Mouse (Mus musculus) gastrocnemius, postnatal 36 days (tissue): Measurements from ENCODE around the gene Plekha5. TPM values are rescaled to one million over a fixed set of nuclear protein-coding genes. Genes with fewer than 3 reads are reported as not detected.

Experiments used
- DNase-seq, 2 experiments: peaks; one replicate each; pipeline ENCODE4 v3.0.0; 2022
- intact Hi-C: fragments of 180-260 bp; cut with DNase I; formaldehyde crosslinking; loops from one replicate; pipeline ENCODE4 v1.15.1; 2025
- total RNA-seq, 2 experiments: library from RNA; stranded (reverse); gene quantifications; 2 replicates each; pipeline ENCODE4 v1.2.3; 2021

The Plekha5 gene
- total RNA-seq, 2 experiments from 2014 or later: 8.7 to 9.2 TPM

DNA sequence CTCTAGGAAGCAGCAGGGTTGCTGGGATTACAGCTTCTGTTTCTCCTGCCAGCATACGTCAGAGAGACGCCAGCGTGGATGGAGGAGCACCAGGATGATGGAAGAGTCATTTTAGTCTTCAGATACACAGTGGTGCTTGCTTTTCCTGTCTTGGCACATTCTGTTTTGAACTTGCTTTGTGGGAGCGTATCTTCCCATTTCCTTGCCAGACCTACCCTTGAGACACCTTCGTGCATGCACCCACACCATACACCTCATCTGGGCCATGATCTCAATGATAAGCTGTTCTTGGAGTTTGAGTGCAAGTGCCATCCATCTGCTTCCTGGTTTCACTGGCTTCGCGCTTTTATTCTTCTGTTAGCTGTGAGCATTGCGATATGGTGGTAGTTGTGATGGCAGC lies 28.9 kb downstream of the Plekha5 start:
- intact Hi-C loops: no loop called here
- DNase-seq: no peak

DNA sequence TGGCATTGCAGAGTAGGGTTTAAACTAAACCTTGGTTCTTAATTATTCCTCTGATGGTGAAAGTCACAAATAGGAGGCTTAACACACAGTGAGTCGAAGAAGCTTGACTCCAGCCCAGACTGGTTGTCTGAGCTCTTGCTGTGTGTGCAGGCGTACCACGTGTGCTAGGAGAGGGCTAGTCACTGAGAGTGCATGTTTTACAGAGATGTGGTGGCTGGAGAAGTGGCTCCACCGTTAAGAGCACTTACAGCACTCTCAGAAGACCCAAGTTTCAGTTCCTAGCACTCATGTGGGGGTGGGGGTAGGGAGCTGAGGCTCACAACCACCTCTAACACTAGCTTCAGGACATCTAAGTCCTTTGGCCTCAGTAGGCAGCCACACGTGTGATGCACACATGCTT lies 29.6 kb downstream of the Plekha5 start:
- intact Hi-C loops: no loop called here

DNA sequence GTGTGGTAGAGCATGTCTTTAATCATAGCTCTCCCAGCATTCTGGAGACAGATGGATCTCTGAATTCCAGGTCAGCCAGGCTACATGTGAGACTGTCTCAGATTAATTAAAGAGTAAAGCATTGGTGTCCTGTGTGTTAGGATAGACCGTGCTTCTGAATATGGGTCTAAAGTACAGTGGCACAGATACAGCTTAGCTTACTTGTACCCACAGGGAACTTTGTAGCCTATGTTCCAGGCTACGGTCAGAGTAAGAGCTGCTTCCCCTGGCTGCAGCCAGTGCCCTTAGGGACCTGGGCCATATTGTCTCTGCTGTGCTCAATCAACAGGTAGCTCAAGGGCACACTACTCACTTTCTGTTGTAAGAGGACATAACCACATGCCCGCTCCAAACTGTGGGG lies 30.5 kb downstream of the Plekha5 start:
- no peak for DNase-seq
- intact Hi-C loops: no loop called here

More for the DNA sequence above, 29.6 kb downstream of the Plekha5 start:
- DNase-seq: no peak

DNA sequence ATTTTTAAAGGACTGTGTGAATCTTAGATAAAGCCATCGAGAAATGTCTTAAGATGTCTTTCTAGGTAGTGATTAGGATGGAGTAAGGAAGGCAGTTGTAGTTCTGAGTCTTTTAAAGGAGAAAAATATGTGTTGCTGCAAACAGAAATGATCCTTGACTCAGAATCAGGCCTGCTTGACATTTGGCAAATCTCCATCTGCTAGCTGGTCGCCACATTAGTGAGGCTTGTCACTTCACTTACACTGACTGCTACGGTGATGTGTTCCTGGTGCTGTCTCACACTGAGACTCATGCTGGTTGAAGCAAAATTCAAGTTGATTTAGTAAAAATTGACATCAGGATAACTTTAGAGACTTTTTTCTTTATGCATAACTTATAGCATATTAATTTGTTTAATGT lies 32.0 kb downstream of the Plekha5 start:
- DNase-seq: no peak
- intact Hi-C loops: no loop called here

DNA sequence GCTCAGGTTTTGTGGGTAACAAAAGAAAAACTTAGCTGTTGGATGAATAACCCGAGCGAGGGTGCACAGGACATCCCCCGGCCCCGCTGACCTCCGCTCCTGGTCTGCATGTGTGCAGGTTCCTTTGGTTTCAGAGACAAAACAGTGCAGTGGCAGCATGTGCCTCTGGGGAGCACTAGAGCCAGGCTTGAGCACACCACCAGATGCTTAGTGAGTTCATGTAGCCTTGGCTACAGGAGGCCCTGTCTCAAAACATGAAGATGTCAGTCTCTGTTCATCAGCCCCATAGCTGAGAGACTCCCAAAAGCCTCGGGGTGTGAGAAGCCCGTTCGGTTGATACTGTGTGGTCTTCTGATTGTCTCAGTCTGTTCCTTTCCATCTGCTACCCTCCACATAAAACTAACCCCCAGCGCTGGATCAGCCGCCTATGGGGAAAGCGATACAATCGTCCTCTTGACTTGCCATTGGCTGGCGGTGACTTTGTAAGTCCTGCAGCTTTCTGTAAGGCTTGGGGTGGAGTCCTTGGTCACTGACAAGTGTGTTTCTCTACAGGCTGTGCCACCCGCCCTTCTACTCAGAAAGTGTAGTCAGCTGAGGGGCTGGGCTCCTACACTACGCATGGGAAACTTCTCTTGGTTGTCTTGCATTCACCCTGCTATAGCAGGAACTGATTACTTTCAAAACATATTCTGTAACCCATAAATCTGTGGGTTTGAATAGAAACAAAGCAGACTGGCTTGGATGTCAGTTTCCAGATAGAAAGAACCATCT lies 32.7 kb downstream of the Plekha5 start:
- DNase-seq: no peak
- intact Hi-C loops: no loop called here

DNA sequence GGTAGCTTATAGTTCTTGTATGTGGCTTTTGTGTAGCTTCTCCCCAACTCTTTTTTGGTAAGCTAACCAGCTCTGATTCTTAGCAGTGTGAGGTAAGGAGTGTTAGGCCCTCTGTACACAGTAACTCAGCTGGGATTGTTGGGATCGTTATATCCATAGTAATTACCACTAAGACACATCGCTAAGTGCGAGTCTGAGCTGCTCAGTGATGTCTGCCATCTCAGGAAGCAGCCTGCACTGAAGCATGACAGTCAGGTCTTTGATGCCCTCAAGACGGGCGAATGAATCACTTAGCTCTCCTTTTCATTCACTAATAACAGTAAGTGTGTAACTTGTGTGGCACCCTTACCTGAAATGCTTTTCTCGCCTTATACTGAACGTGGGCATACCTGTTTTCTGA lies 36.5 kb downstream of the Plekha5 start:
- intact Hi-C loops: no loop called here
- no peak for DNase-seq

DNA sequence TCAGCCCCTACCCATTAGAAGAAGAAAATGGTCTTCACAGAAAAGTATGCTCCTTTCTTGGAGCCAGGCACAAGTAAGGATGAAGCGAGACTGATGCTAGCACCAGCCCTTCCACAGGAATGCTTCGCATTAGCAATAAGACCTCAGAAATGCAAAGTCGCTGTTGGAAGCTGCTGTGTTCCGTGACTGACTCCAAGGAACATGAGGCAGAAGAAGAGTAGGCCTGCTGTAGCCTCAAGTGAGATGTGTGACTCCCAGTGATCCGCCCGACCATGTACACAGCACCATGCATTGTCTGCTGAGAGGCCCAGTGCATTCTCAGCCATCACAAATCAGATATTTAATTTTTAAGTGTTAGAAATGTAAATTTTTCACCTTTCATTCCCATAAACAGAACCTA lies 41.0 kb downstream of the Plekha5 start:
- intact Hi-C loops: no loop called here

DNA sequence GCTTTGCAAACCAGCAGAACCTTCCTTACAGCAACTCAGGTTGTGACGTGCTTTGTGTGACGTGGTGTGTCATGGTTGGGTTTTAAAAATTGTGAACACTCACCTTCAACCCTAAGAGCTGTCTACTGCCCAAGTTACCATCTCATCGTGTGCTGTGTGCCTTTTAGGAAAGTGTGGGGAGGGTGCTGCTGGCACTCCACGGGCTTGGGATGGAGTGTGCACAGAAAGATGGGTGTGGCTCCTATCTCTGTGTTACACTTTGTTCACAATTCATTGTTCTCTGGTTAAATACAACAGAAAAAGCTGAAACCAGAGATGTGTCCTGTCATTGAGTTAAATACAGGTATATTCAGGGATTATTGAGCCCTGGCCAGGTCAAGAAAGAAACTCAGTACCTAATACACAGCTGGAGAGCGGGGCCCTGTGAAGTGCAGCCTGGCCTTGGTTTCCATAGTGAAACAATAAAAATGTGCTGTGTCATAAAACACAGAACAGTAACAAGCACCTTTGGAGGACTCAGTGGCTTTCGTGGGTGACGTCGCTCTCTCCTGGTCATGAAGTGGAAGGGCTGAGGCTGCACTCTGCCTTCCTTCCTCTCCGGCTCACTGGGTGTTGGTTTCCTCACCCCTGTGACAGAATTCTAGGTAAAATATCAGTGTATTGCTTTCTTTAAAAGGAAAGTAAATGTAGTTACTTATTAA lies 42.2 kb downstream of the Plekha5 start:
- intact Hi-C loops: no loop called here

More for the DNA sequence above, 41.0 kb downstream of the Plekha5 start:
- no peak for DNase-seq

DNA sequence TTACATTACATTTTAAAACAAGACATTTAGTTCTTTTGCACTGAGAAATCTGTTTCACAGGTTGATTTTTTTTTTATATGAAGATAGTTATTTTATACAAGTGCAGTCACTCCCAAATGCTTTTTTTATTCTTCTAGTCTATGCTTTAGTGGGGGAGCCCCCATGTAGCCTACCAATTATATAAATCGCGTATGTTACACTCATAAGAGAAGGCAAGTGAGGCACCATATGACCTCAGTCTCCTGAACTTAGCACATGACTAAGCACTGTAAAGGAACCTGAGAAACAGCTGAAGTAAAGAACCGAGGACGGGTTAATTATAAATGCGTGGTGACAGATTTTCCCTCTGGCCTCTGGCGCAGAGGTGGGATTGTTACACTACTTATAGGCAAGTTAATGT lies 43.0 kb downstream of the Plekha5 start:
- intact Hi-C loops: no loop called here
- no peak for DNase-seq

More for the DNA sequence above, 42.2 kb downstream of the Plekha5 start:
- no peak for DNase-seq

DNA sequence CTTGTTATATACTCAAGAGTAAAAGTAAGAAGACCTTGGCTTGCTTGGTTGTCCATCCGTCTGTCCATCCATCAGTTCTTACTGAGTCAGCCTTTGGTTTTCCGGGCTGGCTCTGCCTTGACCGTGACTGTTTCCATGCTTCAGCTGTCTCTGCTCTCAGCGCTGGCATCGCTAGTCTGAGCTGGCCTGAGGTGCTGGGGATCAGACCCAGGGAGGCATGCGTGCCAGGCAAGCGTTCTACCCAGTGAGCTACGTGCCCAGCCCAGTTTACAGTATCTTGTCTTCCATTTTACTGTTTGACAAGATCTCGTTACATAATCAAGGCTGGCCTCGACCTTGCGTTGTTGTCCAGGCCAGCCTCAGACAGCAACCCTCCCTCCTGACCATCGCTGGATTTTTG lies 44.0 kb downstream of the Plekha5 start:
- no peak for DNase-seq
- intact Hi-C loops: no loop called here

DNA sequence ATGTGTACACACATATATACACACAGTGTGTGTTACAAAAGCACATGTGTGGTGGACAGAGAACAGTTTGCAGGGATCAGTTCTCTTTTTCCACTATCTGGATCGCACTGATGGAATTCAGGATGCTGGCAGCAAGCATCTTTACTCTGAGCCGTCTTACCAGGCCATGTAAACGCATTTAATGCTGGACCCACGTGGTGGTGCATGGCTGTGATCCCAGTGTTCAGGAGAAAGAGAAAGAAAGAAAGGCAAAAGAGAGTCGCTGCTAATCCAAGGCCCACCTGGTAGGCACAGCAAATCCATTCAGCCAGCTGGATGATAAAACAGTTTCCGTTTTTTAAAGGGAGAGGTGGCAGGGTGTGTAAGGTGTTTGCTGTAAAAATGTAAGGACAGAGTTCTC lies 45.9 kb downstream of the Plekha5 start:
- intact Hi-C loops: loop anchor here (5.0 to 10.0 kb wide), 2 partner anchors 83 to 235 kb away; no protein-coding TSS in a partner anchor
- no peak for DNase-seq

DNA sequence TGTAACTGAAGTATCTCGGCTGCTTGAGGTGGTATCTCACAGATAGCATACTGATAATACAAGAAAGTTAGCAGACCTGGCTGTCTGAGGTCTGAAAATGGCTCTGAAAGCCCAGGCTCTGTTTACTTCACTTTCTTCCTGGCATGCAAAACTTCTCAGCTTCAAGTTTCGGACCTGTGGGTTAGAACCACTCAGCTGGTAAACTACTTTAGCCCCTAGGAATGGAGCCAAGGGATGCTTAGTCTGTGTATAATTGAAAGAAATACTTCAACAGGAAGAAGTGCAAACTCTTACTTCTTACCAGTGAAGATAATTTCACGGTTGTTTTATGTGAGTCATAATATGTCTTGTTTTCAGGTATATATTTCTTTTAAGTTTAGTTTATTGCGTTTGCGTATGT lies 47.9 kb downstream of the Plekha5 start:
- intact Hi-C loops: loop anchor here (5.0 to 10.0 kb wide), 2 partner anchors 81 to 233 kb away; no protein-coding TSS in a partner anchor
- no peak for DNase-seq

DNA sequence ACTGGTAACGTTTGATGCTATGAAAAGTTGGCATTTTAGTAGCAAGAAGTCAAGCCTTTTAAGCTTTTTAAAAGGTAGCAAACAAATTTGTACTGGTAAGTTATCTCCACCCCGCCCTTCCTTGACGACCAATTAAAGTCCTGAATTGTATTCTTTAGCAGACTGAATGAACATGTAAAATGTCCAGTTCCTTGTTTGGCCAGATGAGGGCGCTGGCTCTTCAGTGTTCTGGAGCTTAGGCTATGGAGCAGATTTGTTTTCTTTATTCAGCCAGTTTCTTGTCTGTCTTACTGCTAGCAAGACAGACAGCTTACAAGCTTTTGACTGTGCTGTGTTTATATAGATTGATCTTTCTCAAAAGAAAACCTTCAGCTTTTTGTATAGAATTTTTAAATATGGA lies 48.5 kb downstream of the Plekha5 start:
- intact Hi-C loops: loop anchor here (5.0 to 10.0 kb wide), 2 partner anchors 80 to 232 kb away; no protein-coding TSS in a partner anchor
- DNase-seq: peak; percentile 39 to 59

DNA sequence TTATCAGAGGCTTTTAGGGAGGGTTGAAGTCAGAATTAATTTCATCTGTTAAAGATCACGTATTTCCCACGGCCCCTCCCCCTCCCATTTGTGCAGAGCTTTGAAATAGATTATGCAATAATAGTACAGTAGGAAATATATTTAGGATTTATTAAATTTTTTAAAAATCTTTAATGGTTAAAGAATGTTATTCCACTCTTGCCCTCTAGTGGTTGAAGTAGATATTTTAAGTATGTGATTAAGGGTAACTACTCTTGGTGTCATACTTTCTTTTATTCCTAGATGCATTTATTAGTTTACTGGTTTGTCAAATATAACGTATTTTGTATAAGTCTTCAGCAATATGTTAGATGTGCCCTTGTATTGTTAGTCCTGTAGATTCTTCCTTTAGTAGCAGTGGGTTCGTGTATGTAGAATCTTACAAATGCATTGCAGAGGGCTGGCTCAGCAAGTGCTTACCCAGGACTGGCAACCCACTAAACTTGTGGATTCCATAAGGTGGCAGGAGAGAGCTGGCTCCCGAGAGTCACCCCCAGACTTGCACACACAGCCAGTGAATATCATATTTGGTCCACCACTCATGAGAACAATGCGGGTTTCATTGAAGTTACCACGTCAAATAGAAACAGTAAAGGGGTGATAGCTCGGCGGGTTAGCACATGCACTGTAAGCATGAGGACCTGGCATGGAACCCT lies 51.7 kb downstream of the Plekha5 start:
- DNase-seq: no peak
- intact Hi-C loops: loop anchor here (10.0 kb wide), 1 partner anchor 229 kb away; no protein-coding TSS in a partner anchor

DNA sequence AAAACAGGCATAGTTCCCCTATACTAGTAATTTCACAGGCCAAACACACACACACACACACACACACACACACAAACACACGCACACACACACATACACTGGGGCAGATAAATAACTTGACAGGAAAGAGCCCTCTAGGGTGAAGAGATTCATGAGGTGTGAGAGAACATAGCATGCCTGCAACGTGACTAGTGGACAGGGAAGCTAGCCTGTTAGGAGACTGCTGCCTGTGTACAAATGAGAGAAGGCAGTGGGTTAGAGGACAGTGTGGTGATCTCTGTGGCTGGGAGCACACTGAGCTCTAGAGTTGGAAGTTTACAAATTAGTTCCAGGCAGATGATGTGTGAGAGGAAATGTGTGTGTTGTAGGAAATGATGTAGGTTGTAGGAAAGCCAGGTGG lies 53.1 kb downstream of the Plekha5 start:
- no peak for DNase-seq
- intact Hi-C loops: loop anchor here (10.0 kb wide), 1 partner anchor 228 kb away; no protein-coding TSS in a partner anchor

DNA sequence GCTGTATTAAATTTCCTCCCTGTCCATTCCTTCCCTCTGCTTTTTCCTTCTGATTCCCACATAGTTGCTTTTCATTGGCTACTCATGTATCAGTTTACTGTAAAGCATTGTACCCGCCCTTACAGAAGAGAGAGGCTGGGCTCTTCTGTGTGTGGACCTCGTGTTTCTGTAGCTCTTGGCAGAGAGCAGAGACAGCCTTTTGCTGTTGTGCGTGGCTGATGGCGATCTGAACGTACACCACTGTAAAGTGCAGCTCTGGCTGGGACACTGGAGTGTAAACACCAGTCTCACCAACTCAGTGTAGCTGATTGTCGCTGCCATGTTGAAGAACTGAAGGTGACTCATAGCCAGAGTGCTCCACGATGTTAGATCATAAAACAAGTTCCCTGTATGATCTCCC lies 54.2 kb downstream of the Plekha5 start:
- DNase-seq: no peak
- intact Hi-C loops: loop anchor here (10.0 kb wide), 1 partner anchor 227 kb away; no protein-coding TSS in a partner anchor

DNA sequence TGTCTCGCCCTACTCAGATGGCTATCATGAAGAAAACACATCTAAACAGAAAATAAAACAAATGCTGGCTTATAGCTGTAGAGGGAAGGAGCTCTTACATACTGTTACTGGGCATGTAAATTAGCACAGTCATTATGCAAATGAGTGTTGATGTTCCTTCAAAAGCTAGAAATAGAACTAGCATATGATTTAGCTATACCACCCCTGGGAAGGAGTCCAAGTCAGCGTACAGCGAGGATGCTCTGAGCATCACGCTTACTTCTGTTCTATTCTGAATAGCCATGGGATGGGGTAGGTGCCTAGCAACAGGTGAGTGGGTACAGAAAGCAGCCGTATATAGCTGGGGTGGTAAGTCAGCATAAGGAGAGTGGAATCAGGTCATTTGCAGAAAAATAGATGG lies 55.1 kb downstream of the Plekha5 start:
- no peak for DNase-seq
- intact Hi-C loops: loop anchor here (10.0 kb wide), 1 partner anchor 226 kb away; no protein-coding TSS in a partner anchor

DNA sequence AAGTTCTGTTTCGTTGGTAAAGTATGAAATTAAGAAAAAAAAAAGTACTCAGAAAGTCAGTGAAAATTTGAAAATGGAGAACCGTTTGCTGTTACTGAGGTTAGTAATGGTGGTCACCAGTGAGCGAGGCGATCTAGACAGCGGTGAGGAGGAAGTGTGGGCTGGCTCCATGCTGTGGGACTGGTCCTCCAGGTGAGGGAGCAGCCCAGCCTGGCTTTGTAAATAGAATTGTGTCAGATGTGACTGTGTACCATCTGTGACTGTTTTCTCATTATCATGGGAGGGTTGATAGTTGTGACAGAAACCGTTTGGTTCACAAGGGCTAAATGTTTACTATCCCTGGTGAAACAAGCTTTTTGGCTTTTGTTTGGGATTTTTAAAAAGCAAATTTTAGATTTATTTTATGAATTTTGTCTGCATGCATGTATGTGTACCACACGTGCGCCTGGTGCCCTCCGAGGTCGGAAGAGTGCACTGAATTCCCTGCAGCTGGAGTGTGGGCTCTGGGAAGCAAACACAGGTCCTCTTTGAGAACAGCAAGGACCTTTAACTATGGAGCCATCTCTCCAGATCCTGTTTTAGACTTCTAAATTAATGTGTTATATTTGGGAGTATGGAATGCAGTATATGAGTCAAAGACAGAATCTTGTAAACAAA lies 56.7 kb downstream of the Plekha5 start:
- DNase-seq: no peak
- intact Hi-C loops: no loop called here

DNA sequence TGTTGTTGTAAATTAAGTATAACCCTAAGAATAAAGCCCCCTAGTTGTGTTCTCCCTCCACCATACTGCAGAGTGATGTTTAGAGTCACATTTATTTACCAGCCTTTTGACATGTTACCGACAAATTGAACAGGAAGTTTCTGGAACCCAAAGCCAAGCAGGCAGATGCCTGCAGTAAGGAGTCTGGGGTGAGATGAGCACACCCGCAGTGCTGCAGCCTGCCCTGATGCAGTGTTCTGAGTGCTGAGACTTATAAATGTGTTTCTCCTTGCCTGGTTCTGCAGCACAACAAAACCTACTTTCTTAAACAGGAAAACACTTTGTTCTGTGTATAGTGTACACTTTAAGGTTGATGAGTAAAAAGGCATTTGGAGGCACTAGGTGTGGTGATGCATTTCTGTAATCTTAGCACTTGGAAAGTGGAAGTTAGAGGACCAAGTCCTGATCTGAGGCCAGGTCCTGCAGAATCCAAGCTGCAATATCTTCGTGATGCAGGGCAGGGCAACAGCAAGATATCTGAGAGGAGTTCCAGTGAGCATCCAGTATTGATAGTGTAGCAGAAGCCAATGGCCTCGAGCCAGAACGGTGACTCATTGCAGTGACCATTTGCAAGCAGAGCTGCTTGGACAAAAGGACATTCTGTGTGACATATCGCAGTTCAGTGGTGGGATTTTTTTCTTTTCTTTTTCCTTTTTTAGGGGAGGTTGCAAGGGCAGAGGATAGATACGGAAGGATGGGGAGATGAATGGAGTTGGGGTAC lies 58.0 kb downstream of the Plekha5 start:
- intact Hi-C loops: no loop called here
- DNase-seq: peak; percentile 63 to 67

DNA sequence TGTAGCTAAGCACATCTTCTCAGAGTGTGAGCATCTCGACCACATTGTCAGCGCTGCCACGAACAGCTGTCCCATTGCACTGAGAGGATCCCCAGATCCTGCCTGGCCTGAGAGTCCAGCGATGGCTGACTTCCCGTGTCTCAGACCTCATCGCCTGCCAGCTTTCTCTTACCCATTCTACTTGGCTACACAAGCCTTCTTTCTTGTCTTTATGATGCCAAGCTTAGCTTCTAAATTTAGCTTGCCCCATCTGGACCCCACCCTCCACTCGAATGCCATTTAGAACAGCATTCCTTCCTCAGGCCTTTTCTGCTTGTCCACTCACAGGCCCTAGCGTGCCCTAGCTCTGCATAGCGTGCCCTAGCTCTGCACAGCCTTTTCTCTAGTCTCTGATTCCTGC lies 60.3 kb downstream of the Plekha5 start:
- peak; percentile 17 to 33 for DNase-seq
- intact Hi-C loops: no loop called here
